Mouse (Mus musculus) gastrocnemius, adult 2 months (tissue): ENCODE measurements at regions not wholly inside any gene's neighbourhood (a gene's known extent, or its start where the extent isn't known, plus 50 kb on each side); places are given as distances from the start of the nearest gene placed in this dataset.

Experiments
- DNase-seq: peaks from one replicate; pipeline ENCODE4 v3.0.0; 2022
- H3K27ac ChIP-seq: fragments of 200-600 bp; 2 replicates; pipeline ENCODE4 v1.8.1; 2022; ENCODE audit warnings: mild to moderate bottlenecking
- H3K4me3 ChIP-seq: fragments of 200-600 bp; 2 replicates; pipeline ENCODE4 v1.8.1; 2022; ENCODE audit warnings: mild to moderate bottlenecking, moderate library complexity
- CTCF ChIP-seq: fragments of 200-600 bp; IDR thresholded peaks from 2 replicates; pipeline ENCODE4 v1.8.1; 2022; ENCODE audit warnings: antibody characterized with exemption, mild to moderate bottlenecking, moderate library complexity
- intact Hi-C: fragments of 180-260 bp; cut with DNase I; formaldehyde crosslinking; loops from one replicate; pipeline ENCODE4 v1.15.1; 2025

- intact Hi-C loops: no loop called here
- TF ChIP-seq CTCF: no peak
- Histone ChIP-seq H3K27ac (no peak overlapping the region), H3K4me3 (no peak overlapping the region)
- no peak for DNase-seq
Observed at GRCm38 (mm10) chr2:51001548-51001947, 147.4 kb downstream of the Rnd3 start.

- TF ChIP-seq CTCF: no peak
- intact Hi-C loops: no loop called here
- H3K27ac ChIP-seq: no peak overlapping the region
- no peak for DNase-seq
- no peak overlapping the region for H3K4me3 ChIP-seq
Observed at GRCm38 (mm10) chr2:50983883-50984410, 165.0 kb downstream of the Rnd3 start.

GRCm38 (mm10) chr2:50982571-50982970 is 166.3 kb downstream of the Rnd3 start:
- intact Hi-C loops: no loop called here
- TF ChIP-seq CTCF: no peak
- Histone ChIP-seq H3K27ac (no peak overlapping the region), H3K4me3 (no peak overlapping the region)
- no peak for DNase-seq

GRCm38 (mm10) chr2:50978356-50978755 is 170.6 kb downstream of the Rnd3 start:
- no peak overlapping the region for H3K27ac ChIP-seq

GRCm38 (mm10) chr2:50971131-50971825 is 177.6 kb downstream of the Rnd3 start:
- H3K4me3 ChIP-seq: no peak overlapping the region
- no peak for TF ChIP-seq CTCF
- intact Hi-C loops: no loop called here
- H3K27ac ChIP-seq: no peak overlapping the region
- no peak for DNase-seq

More at GRCm38 (mm10) chr2:50978356-50978755, 170.6 kb downstream of the Rnd3 start:
- DNase-seq: no peak
- TF ChIP-seq CTCF: no peak
- intact Hi-C loops: no loop called here
- H3K4me3 ChIP-seq: no peak overlapping the region

GRCm38 (mm10) chr2:50968382-50968781 is 180.5 kb downstream of the Rnd3 start:
- no peak for TF ChIP-seq CTCF
- no peak overlapping the region for H3K27ac ChIP-seq
- intact Hi-C loops: no loop called here
- no peak for DNase-seq
- no peak overlapping the region for H3K4me3 ChIP-seq

- TF ChIP-seq CTCF: no peak
- H3K27ac ChIP-seq: no peak overlapping the region
- DNase-seq: no peak
- no peak overlapping the region for H3K4me3 ChIP-seq
- intact Hi-C loops: no loop called here
Observed at GRCm38 (mm10) chr2:50967826-50968225, 181.1 kb downstream of the Rnd3 start.

GRCm38 (mm10) chr2:50967133-50967532 is 181.8 kb downstream of the Rnd3 start:
- no peak for TF ChIP-seq CTCF
- Histone ChIP-seq H3K27ac (no peak overlapping the region), H3K4me3 (no peak overlapping the region)
- DNase-seq: no peak
- intact Hi-C loops: no loop called here

- no peak for TF ChIP-seq CTCF
- no peak for DNase-seq
- no peak overlapping the region for H3K4me3 ChIP-seq
- no peak overlapping the region for H3K27ac ChIP-seq
- intact Hi-C loops: no loop called here
Observed at GRCm38 (mm10) chr2:50965485-50966017, 183.4 kb downstream of the Rnd3 start.

GRCm38 (mm10) chr2:50964062-50964461 is 184.8 kb downstream of the Rnd3 start:
- Histone ChIP-seq H3K4me3 (no peak overlapping the region), H3K27ac (no peak overlapping the region)
- no peak for DNase-seq
- intact Hi-C loops: no loop called here
- no peak for TF ChIP-seq CTCF

- Histone ChIP-seq H3K4me3 (no peak overlapping the region), H3K27ac (no peak overlapping the region)
- DNase-seq: no peak
- intact Hi-C loops: no loop called here
- no peak for TF ChIP-seq CTCF
Observed at GRCm38 (mm10) chr2:50961049-50961448, 187.9 kb downstream of the Rnd3 start.

GRCm38 (mm10) chr2:50959323-50959722 is 189.6 kb downstream of the Rnd3 start:
- no peak for TF ChIP-seq CTCF
- intact Hi-C loops: no loop called here
- no peak overlapping the region for H3K27ac ChIP-seq
- H3K4me3 ChIP-seq: no peak overlapping the region
- DNase-seq: no peak

GRCm38 (mm10) chr2:50954361-50955066 is 194.4 kb downstream of the Rnd3 start:
- Histone ChIP-seq H3K27ac (no peak overlapping the region), H3K4me3 (no peak overlapping the region)
- no peak for TF ChIP-seq CTCF
- intact Hi-C loops: no loop called here
- no peak for DNase-seq
